Mouse (Mus musculus) midbrain, embryonic 15.5 days (tissue): ENCODE data around the gene Olfr1371. TPM values are rescaled to one million over a fixed set of nuclear protein-coding genes. Genes with fewer than 3 reads are reported as not detected.

Experiments
- ATAC-seq: fragments of 200-750 bp; cut with Nextera tagmentation; replicated peaks from 2 replicates; pipeline ENCODE4 v1.8.0; 2017; ENCODE audit warnings: moderate TSS enrichment
- H3K27ac ChIP-seq: fragments of 300-500 bp; sonication (generic); 2 replicates; pipeline ENCODE4 v1.5.1; 2015; ENCODE audit warnings: mild to moderate bottlenecking, inconsistent platforms
- H3K27me3 ChIP-seq: fragments of 300-500 bp; sonication (generic); replicated peaks from 2 replicates; pipeline ENCODE4 v1.6.1; 2015; ENCODE audit warnings: inconsistent platforms
- H3K36me3 ChIP-seq: fragments of 300-500 bp; sonication (generic); replicated peaks from 2 replicates; pipeline ENCODE4 v1.6.1; 2015; ENCODE audit warnings: inconsistent platforms
- H3K4me1 ChIP-seq: fragments of 300-500 bp; sonication (generic); 2 replicates; pipeline ENCODE4 v1.6.1; 2015; ENCODE audit warnings: inconsistent platforms
- H3K4me2 ChIP-seq: fragments of 300-500 bp; sonication (generic); 2 replicates; pipeline ENCODE4 v1.6.1; 2015; ENCODE audit warnings: inconsistent platforms, mild to moderate bottlenecking, moderate library complexity
- H3K4me3 ChIP-seq: fragments of 300-500 bp; sonication (generic); 2 replicates; pipeline ENCODE4 v1.5.1; 2015; ENCODE audit warnings: mild to moderate bottlenecking, inconsistent platforms
- H3K9ac ChIP-seq: fragments of 300-500 bp; sonication (generic); 2 replicates; pipeline ENCODE4 v1.6.1; 2015; ENCODE audit warnings: mild to moderate bottlenecking, inconsistent platforms
- H3K9me3 ChIP-seq: fragments of 300-500 bp; sonication (generic); 2 replicates; pipeline ENCODE4 v1.6.1; 2016; ENCODE audit warnings: inconsistent platforms
- WGBS: fragments of 180-500 bp; shearing (Covaris S2); methylation state at CpG from one replicate; pipeline ENCODE4 v1.1.7; 2015; ENCODE audit warnings: mixed read lengths; 5-methylcytosine and 5-hydroxymethylcytosine counted together
- polyA plus RNA-seq: library from polyadenylated mRNA; unstranded; fragments of >200 nt; fragmentation: Nextera tagmentation; extraction: Ambion mirVana; gene quantifications from 2 replicates; pipeline ENCODE4 v1.2.1, GENCODE M21; 2015

Olfr1371 gene
- not detected in 2 replicates for polyA plus RNA-seq

DNA sequence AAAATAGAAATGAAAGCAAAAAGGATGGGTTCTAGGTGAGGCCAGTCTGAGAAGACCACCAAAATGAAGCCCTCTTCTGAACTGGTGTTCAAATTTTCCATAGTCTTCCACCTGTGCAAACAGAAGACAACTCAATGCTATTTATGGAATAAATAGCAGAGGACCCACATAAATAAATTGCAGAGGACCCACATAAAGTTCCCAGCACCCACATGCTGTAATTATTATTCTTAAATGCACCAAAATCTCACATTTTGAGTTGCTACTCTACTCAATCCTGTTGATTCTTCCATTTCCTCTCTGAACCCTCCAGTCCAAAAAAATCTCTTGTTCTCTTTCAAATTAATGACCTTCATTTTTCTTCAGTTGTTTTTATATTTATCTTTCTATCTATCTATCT lies at the start of gene Olfr1371:
Olfr1371 (minus strand) TSS at position 101 of the 400 bp plus-strand sequence.
- no peak for ATAC-seq
- Histone ChIP-seq H3K27me3 (no peaks in the 10 kb centered on the region), H3K27ac (no peak within 1 kb of the TSS), H3K4me1 (no peaks in the 10 kb centered on the region), H3K9me3 (no peaks in the 10 kb centered on the region), H3K4me2 (no peak within 1 kb of the TSS), H3K36me3 (no peaks in the 10 kb centered on the region), H3K4me3 (no peak within 1 kb of the TSS), H3K9ac (no peak within 1 kb of the TSS)

DNA sequence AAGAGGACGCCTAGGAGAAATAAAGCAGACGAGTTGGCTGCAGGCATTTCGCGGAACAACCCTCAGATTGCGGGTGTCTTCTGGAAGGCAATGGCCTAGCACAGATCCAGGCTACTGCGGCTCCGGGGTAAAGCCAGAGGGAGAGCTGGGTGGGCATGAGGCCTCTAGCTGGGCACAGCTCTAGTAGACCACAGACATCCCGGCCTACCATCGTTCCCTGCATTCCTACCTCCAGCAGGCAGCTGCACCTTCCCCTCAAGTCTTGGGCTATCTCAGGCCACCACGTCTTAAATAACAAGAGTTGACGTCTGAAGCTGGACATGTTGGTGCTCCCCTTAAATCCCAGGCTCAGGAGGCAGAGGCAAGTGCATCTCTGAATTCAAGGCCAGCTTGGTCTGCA lies 48.6 kb upstream of the Olfr1371 start:
- H3K9ac ChIP-seq = no peak overlapping the region
- 92% methylated on average over 11 of the region's 11 CpGs for WGBS
- H3K36me3 ChIP-seq = no peaks in the 10 kb centered on the region
- H3K27me3 ChIP-seq = no peaks in the 10 kb centered on the region
- no peak overlapping the region for H3K27ac ChIP-seq
- 0 out of 2 replicates have a peak, but pooled peaks cover 4% of the 10 kb centered on the region for H3K4me1 ChIP-seq
- H3K9me3 ChIP-seq = no peaks in the 10 kb centered on the region
- H3K4me3 ChIP-seq = no peak overlapping the region
- no peak overlapping the region for H3K4me2 ChIP-seq
- no peak for ATAC-seq

GRCm38 (mm10) chr11:52261937-52262336 lies 48.1 kb upstream of the Olfr1371 start:
- H3K36me3 ChIP-seq = no peaks in the 10 kb centered on the region
- no peak for ATAC-seq
- WGBS = 65% methylated on average over 5 of the region's 5 CpGs
- no peaks in the 10 kb centered on the region for H3K9me3 ChIP-seq
- no peak overlapping the region for H3K4me3 ChIP-seq
- no peak overlapping the region for H3K27ac ChIP-seq
- H3K4me2 ChIP-seq = no peak overlapping the region
- no peak overlapping the region for H3K9ac ChIP-seq
- H3K27me3 ChIP-seq = no peaks in the 10 kb centered on the region
- H3K4me1 ChIP-seq = 0 out of 2 replicates have a peak, but pooled peaks cover 4% of the 10 kb centered on the region

DNA sequence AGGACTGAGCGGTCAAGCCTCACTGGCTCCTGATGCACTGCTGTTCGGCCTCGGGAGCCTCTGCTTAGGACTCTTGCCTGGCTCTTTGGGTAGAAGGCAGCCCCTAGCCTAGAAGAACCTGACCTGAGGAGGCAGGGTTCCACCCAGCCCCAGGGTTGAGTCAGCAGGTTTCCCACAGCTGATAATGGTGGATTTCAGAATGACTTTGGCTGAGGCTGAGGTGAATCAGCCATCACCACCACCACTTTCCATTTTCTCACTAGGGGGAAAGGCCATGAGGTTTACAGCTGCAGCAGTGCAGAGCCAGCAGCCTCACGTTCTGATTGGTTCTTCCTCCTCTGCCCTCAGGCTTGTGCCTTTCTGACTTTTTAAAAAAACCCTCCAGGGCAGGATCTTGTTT lies 47.1 kb upstream of the Olfr1371 start:
- no peak for ATAC-seq

DNA sequence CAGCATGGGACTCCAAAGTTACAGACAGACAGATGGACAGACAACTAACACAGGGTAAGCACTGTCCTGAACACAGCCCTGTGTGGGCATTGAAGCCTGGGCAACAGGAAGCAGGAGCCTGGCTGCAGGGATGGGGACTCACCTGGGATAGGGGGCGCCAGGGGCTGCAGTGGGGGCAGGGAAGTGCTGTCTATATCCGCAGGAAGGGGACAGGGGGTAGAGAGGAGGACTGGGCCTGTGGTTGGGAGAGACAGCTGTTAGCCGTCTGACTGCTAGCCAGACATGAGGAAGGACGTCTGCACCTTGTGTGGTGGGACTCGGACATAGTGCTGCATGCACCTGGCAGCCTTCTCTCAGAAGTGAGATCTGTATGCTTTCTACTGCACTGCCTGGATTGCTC lies 44.9 kb upstream of the Olfr1371 start:
- Histone ChIP-seq H3K4me3 (no peak overlapping the region), H3K9me3 (no peaks in the 10 kb centered on the region), H3K9ac (no peak overlapping the region), H3K4me2 (no peak overlapping the region), H3K36me3 (no peaks in the 10 kb centered on the region), H3K4me1 (no peaks in the 10 kb centered on the region), H3K27me3 (no peaks in the 10 kb centered on the region), H3K27ac (no peak overlapping the region)
- 76% methylated on average over 5 of the region's 5 CpGs for WGBS
- no peak for ATAC-seq

More for the DNA sequence above, 47.1 kb upstream of the Olfr1371 start:
- no peak overlapping the region for H3K4me2 ChIP-seq
- H3K4me3 ChIP-seq = no peak overlapping the region
- H3K9me3 ChIP-seq = no peaks in the 10 kb centered on the region
- no peak overlapping the region for H3K27ac ChIP-seq
- H3K9ac ChIP-seq = no peak overlapping the region
- no peaks in the 10 kb centered on the region for H3K36me3 ChIP-seq
- 67% methylated on average over 4 of the region's 4 CpGs for WGBS
- H3K27me3 ChIP-seq = no peaks in the 10 kb centered on the region
- 0 out of 2 replicates have a peak, but pooled peaks cover 2% of the 10 kb centered on the region for H3K4me1 ChIP-seq

- no peaks in the 10 kb centered on the region for H3K27me3 ChIP-seq
- 87% methylated on average over 3 of the region's 3 CpGs for WGBS
- ATAC-seq = no peak
- no peak overlapping the region for H3K9ac ChIP-seq
- H3K4me1 ChIP-seq = no peaks in the 10 kb centered on the region
- H3K36me3 ChIP-seq = no peaks in the 10 kb centered on the region
- no peak overlapping the region for H3K4me3 ChIP-seq
- no peaks in the 10 kb centered on the region for H3K9me3 ChIP-seq
- H3K27ac ChIP-seq = no peak overlapping the region
- no peak overlapping the region for H3K4me2 ChIP-seq
These were observed 43.6 kb upstream of the Olfr1371 start for GRCm38 (mm10) chr11:52257376-52257775.

DNA sequence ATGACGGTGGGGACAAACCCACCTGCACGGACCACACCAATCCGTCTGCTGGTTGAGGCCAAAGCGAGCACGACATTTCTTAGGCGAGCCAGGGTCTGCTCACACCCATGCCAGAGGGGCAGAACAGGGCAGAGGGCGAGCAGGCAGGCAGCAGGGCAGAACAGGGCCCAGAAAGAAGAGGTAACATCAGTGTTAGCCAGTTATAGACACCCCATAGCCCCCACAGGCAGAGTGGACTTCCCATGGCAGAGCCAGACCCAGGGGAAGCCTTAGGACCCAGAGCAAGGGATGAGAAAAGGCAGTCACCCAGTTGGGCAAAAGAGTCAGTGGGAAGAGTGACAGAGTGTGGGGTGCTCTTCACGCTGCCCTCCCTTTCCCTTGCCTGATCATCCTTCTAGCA lies 41.3 kb upstream of the Olfr1371 start:
- Histone ChIP-seq H3K27ac (no peak overlapping the region), H3K36me3 (no peaks in the 10 kb centered on the region), H3K4me1 (no peaks in the 10 kb centered on the region), H3K4me3 (no peak overlapping the region), H3K9ac (no peak overlapping the region), H3K27me3 (no peaks in the 10 kb centered on the region), H3K4me2 (no peak overlapping the region), H3K9me3 (no peaks in the 10 kb centered on the region)
- ATAC-seq = no peak
- WGBS = 93% methylated on average over 8 of the region's 8 CpGs

GRCm38 (mm10) chr11:52253674-52254375 lies 40.0 kb upstream of the Olfr1371 start:
- peak; percentile 86 for ATAC-seq
- WGBS = 65% methylated on average over 11 of the region's 11 CpGs

GRCm38 (mm10) chr11:52252692-52253091 lies 38.9 kb upstream of the Olfr1371 start:
- Histone ChIP-seq H3K27me3 (no peaks in the 10 kb centered on the region), H3K36me3 (peaks cover under 1% of the 10 kb centered on the region; the same call in 1 of the 2 replicates), H3K4me3 (no peak overlapping the region), H3K9ac (no peak overlapping the region), H3K4me1 (no peaks in the 10 kb centered on the region), H3K4me2 (no peak overlapping the region), H3K27ac (no peak overlapping the region), H3K9me3 (no peaks in the 10 kb centered on the region)
- ATAC-seq = no peak
- WGBS = 67% methylated on average over 1 of the region's 1 CpGs

More at GRCm38 (mm10) chr11:52253674-52254375, 40.0 kb upstream of the Olfr1371 start:
- no peaks in the 10 kb centered on the region for H3K9me3 ChIP-seq
- no peaks in the 10 kb centered on the region; the same call in 1 of the 2 replicates for H3K36me3 ChIP-seq
- no peak overlapping the region for H3K4me2 ChIP-seq
- H3K4me3 ChIP-seq = no peak overlapping the region
- no peak overlapping the region for H3K9ac ChIP-seq
- H3K27ac ChIP-seq = no peak overlapping the region
- no peaks in the 10 kb centered on the region for H3K27me3 ChIP-seq
- no peaks in the 10 kb centered on the region for H3K4me1 ChIP-seq

- no peak overlapping the region for H3K4me2 ChIP-seq
- H3K27me3 ChIP-seq = no peaks in the 10 kb centered on the region
- H3K9me3 ChIP-seq = no peaks in the 10 kb centered on the region
- no peak overlapping the region for H3K27ac ChIP-seq
- no peak for ATAC-seq
- H3K4me1 ChIP-seq = no peaks in the 10 kb centered on the region
- no peak overlapping the region for H3K4me3 ChIP-seq
- WGBS = 76% methylated on average over 5 of the region's 5 CpGs
- peaks cover 6% of the 10 kb centered on the region; the same call in 1 of the 2 replicates for H3K36me3 ChIP-seq
- no peak overlapping the region for H3K9ac ChIP-seq
These were observed 38.0 kb upstream of the Olfr1371 start for GRCm38 (mm10) chr11:52251770-52252169.

DNA sequence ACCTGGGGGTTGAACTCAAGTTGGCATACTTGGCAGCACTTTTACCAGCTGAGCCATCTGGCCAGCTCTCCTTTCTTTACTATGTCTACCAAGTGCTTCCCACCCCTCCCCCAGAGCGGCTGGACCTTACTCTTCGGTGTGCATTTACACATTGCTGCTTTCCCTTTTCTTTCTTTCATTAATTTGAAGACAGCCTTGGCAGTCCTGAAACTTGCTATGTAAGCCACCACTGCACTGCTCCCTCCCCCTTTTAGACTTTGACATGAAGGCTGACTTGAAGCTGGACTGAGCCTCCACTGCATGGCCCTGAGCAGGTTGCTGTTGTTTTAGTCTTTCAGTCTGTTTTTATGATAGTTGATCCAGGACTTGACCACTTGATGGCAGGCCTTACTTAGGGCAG lies 35.7 kb upstream of the Olfr1371 start:
- no peaks in the 10 kb centered on the region for H3K27me3 ChIP-seq
- H3K4me1 ChIP-seq = no peaks in the 10 kb centered on the region
- ATAC-seq = no peak
- 95% methylated on average over 2 of the region's 2 CpGs for WGBS
- H3K4me2 ChIP-seq = no peak overlapping the region
- no peak overlapping the region for H3K4me3 ChIP-seq
- H3K27ac ChIP-seq = no peak overlapping the region
- H3K36me3 ChIP-seq = peaks cover 18% of the 10 kb centered on the region; the same call in 1 of the 2 replicates
- H3K9me3 ChIP-seq = no peaks in the 10 kb centered on the region
- H3K9ac ChIP-seq = no peak overlapping the region

DNA sequence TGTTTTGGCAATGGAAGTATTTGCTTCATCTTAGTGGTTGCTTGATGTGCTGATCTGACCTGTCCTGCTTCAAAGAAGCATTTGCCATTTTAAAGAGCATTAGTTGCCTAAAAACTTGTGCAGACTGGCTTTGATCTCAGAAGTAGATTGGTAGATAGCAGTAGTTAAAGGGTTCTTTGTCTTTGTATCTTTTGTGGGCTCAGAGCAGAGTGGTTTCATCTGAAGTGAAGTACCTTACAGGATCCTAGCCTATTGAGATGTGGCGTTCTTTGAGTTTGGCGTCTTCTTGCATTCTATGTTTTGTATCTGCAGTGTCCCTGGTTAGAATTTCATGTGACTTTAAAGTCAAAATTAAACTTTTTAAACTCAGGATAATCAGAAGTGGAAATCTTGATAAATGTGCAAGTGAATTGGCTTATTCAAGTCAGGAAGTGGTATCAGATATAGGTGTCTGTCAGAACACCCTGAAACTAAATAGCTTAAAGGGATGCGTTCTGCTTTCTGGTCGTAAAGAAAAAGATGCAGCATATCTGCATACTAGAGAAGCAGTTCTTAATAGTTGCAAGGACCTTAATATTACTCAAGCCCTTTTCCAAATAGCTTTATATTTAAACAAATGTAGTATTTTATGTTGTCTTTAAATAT lies 27.2 kb upstream of the Olfr1371 start:
- peaks cover 31% of the 10 kb centered on the region for H3K36me3 ChIP-seq
- no peak overlapping the region for H3K27ac ChIP-seq
- no peak overlapping the region for H3K4me2 ChIP-seq
- no peak overlapping the region for H3K4me3 ChIP-seq
- H3K27me3 ChIP-seq = no peaks in the 10 kb centered on the region
- H3K9ac ChIP-seq = no peak overlapping the region
- no peak for ATAC-seq
- 86% methylated on average over 4 of the region's 4 CpGs for WGBS
- no peaks in the 10 kb centered on the region for H3K9me3 ChIP-seq
- H3K4me1 ChIP-seq = no peaks in the 10 kb centered on the region

- H3K27me3 ChIP-seq = no peaks in the 10 kb centered on the region
- ATAC-seq = no peak
- H3K4me1 ChIP-seq = peaks cover 31% of the 10 kb centered on the region
- H3K9me3 ChIP-seq = no peaks in the 10 kb centered on the region
- no peak overlapping the region for H3K4me2 ChIP-seq
- H3K36me3 ChIP-seq = peaks cover 10% of the 10 kb centered on the region; the same call in 1 of the 2 replicates
- no peak overlapping the region for H3K4me3 ChIP-seq
- no peak overlapping the region for H3K9ac ChIP-seq
- no peak overlapping the region for H3K27ac ChIP-seq
These were observed 20.7 kb upstream of the Olfr1371 start for GRCm38 (mm10) chr11:52234509-52234908.
